Mouse (Mus musculus) urinary bladder, postnatal 36 days (tissue): ENCODE results near the gene Tnik.

Experiments used
- DNase-seq, 2 experiments: peaks; one replicate each; pipeline ENCODE4 v3.0.0; 2022; ENCODE audit warnings: low spot score in 2 of 2, mixed read lengths in 1 of 2

The Tnik gene

DNA sequence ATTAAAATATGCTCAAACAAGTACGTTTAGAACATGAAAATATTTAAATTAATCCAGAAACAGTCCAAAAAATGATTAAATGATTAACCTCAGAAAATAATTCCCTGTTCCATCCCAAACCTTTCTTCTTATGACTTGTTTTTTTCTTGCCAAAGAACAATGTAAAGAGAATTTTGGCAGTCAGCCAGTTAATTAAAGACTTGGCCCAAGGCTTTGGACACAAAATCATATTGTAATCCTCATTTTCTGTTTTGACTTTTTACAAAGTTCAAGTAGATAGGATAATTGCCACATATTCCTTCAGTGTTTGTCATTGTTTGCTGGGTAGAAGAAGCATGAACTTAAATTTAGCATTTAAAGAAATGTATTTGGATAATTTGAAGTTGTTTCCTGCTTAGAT is 353.4 kb downstream of the Tnik start:
- DNase-seq: no peak

DNA sequence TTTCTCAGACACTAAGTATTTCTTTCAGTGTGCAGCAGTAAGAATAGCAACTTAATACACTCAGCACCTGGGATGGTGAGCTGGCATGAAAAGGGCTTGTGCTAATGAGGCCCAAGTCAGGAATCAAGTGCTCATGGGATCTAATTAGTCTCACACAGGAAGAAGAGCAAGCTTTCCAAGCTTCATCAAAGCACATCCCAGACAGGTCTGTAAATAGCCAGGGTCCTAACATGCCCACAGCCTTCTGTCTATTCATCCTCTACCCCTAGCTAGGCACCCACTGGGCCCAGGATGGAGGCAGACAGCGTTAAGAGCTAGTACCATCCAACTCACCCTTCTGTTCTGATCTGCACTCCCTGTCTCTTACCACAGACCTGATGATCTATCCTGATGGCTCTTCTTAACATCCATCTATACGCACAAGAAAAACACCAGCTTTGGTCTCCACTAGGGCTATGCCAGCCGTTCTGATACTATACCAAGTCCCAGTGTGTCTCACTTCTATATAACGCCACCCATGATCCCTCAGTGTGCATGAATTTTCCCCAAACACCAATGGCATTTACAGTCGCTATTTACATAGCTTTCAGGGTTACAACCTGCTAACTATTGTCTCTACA is 354.1 kb downstream of the Tnik start:
- DNase-seq: no peak

DNA sequence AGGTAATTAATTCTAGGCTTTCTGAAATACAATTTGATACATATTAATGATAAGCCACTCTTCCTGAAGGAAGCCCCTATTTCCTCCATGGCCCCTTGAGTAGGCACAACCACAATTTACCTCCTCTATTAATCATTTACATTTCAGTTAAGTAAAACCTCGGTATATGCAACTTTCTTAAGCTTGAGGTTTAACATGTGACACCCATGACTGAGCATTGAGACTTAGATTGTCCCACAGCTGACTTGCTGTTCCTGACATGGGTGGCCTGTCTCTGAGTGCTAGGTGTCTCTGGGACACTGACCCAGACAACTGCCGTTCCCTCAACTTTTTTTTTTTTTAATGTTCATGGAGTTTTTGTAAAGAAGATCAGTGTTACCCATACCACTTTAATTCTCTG is 358.8 kb downstream of the Tnik start:
- DNase-seq: no peak

DNA sequence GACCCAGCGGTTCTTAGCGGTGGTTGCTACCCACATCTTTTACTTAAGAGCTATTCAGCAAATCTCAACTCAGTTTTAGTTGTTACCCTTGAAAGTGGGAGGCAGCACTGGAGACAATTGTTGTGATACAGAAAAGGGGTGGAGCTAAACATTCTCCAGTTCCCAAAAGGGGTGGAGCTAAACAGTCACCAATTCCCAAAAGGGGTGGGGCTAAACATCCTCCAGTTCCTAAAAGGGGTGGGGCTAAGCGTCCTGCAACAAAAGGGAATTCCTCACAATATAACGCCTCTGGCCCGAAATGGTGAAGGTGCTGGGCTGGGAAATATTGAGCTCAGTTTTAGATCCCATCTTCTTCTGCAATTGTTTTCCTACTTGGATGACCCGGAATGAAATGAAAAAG is 363.8 kb downstream of the Tnik start:
- no peak for DNase-seq

DNA sequence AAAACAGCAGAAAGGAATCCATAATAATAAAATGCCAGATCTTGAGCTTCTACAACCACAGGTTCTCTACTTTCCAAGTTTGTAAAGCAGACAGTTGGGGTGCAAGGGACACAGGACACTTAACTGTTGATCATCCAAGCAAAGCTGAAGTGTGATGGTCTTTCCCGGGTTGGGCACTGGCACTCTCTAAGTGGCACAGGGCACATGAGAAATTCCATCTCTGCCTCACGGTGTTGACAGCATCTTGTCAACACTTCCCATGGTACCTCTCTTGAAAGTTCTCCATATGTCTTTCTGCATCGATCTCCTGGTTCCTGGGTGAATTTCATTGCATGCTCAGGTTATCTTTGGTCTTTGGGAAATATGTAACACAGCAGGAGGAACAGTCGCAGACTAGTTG is 373.8 kb downstream of the Tnik start:
- no peak for DNase-seq

DNA sequence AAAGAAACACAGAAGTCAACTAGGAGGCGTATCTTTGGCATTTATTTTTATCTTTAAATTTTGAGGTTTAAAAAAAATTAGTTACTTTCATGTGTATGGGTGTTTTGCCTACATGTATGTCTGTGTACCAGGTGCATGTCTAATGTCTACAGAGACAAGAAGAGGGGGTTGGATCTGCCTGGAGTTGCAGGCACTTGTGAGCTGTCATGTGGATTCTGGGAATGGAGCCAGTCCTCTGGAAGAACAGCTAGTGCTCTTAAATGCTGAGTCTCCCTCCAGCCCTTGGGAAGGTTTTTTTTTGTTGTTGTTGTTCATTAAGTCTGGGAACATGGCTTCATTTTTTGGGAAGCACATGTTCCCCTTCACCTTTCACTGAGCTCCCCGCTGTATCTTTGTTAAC is 375.9 kb downstream of the Tnik start:
- DNase-seq: no peak

DNA sequence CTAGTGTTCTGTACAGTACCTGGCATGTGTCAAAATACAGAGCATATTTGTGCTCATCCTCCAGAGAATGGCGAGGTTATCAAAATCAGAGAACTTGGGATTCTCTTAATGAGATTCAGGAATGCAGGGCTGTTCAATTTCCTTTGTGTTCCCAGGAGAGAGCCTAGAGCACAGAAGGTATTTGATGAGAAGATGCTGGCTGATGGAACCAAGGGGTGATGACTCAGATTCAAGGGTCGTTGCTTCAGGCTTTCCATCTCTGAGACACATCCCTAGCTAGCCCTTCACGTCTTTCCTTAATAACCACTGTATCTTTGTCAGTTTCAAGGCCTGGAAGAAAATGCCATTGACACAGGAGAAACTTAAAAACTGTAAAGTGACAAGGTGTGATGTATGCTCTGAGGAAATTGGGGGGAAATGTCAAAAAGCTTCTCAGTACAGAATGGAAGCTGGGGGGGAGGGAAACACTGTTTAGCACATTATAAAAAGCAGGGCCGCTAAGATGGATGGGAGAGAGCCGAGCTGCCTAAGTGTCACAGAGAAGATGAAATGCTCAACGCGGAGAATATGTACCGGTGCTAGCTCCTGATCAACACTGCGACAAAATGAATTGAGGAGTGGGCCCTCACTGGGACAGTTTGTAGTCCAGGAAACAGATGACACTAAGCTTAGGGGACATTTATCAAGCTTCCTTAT is 380.4 kb downstream of the Tnik start:
- DNase-seq: no peak

DNA sequence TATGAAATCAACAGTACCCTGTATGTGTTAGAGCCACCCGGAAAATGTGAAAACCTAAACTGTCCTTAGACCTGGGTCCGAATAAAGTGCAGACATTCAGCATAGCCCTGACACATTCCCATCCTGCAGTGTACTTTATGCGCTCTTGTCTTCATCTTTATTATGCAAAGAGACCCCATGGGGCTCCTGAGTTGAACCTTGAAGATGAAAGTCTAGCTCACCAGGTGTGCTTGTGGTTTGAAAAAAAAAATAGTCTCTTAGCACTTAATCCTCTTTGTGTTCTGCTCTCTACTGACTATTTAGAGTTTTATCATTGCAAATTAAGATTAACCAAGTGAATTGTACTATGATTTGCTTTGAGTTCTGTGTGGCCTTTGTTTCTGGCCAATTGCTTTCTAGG is 389.6 kb downstream of the Tnik start:
- DNase-seq: no peak

DNA sequence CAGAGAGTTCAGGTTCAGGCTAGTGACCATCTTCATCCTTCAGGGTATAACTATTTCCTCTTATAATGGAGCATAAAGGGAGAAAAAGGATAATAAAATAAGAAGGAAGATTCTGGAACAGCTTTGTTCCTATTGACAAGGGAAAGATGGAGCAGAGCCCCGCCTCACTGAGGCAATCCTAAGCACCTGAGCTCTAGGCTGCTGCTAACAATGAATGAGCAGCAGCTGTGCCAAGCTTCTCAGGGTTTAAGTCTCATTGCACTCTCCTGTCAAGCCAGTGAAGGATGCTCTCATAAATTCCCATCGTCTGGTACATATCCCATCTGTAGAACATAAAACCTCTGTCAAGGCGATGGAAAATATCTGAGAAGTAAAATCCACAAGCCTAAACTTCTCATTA is 390.0 kb downstream of the Tnik start:
- no peak for DNase-seq

DNA sequence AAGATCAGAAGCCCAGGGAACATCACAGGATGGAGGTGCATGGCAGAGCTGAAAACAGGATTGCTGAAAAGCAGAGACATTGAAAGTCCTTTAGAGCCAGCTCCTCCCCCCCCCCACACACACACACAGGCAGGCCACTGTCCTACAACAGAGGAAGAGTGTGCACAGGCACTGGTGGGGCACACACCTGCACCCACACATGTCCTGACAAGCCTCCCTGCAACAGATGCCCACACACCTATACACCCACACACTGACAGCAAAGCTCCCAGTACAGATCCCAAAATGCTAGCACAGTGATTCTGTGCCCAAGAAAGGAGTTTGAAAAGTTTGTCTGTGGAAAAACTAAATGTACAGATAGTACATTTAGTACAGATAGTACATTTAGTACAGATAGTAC is 391.7 kb downstream of the Tnik start:
- no peak for DNase-seq

DNA sequence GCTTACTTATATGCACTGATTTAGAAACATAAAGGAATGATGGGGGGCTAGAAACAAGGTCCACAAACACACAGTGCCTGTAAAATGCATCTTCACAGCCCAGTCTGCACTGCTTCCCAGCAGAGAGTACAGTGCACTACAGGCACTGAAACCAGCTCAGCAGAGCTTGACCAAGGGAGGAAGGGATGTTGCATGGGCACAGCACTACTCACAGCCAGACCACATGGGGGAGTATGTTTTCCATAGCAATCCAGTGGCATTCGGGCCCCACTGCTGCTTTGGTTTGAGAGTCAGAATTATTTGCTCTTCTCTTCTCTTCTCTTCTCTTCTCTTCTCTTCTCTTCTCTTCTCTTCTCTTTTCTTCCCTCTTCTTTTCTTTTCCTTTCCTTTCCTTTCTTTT is 395.3 kb downstream of the Tnik start:
- no peak for DNase-seq

DNA sequence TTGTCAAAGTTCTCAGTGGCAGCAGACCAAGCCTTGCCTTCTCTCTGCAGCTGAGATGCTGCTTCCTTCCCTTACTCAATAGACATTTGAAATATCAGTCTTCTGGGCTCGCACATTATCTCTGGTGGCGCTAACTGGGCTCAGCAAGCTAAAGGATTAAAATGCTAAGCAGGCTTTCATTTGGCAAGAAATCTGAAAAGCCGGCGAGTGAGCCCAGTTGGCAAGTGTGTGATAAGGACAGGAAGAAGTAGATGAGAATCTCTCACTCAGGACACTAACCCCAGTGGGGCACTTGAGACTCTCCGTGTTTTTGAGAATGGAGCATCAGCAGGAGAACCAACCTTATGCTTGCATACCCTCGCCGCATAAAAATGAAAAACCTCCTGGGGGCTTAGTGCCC is 417.8 kb downstream of the Tnik start:
- DNase-seq: no peak

DNA sequence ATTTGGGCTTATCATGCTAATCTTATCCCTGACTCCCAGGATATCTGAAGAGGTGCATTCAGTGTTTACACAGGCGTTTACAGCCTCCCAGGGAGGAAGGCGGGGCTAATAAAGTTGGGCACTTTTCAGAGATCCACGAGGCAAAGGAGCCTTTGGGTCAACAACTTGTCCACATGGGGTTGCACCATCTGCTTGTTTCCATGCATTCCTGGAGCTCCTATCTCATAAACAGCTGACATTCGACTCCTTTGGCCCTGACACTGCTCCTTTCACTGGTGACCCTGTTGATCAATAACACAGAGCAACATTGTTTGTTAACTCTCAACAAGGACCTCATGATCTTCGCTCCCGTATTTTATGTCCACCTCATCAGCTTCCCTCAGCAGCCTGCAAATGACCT is 418.9 kb downstream of the Tnik start:
- DNase-seq: no peak

DNA sequence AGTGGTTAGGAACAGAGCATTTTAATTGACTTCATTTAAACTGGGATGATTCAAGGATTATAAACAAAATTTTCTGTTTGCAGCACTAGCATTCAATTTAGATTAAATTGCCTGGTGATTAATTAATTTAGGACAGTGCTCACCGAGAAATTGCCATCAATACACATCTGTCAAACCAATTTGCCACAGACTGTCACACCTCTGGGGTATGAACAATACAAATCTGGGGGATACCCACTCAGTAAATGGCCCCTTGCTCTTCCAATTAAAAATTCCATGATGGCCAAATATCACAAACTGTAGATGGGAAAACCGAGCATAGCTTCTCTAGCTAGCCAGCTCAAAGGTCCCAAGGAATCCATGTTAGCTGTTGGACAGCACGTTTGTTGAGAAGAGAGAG is 419.4 kb downstream of the Tnik start:
- no peak for DNase-seq

DNA sequence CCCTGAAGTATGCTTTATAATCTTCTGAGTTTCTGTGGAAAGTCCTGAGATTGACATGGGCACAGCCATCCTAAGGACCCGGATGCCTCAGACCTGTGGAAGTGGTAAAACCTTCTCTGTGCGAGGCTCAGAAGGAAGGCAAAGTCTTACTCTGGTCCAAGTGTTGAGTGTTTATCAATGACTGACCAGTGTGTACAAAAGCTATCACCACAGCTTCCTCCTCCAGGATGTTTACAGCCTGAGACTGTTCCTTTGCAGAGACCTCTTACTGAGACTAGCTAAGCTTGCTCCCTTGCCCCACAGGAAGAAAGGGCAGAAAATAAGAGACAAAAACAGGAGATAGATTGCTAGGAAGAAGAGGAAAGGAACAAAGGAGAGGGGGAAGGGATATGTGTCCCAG is 422.5 kb downstream of the Tnik start:
- DNase-seq: no peak

DNA sequence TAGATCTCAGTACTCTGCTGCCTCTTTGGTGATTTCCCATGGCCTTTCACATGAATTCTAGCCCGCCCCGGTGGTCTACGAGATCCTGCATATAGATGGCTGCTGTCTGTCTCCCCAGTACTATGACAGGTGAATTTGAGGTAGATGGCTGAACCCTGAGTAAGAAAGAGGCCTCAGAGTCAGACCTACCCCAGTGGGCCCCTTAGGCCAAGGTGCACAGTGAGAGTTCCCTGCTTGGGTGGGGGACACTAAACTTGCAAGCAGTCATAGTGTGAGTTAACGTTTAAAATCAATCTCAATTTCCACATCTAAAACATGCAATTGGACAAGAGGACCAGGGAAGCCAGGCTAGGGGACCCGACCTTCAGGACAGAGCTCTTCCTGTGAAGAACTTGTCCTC is 431.8 kb downstream of the Tnik start:
- DNase-seq: no peak

DNA sequence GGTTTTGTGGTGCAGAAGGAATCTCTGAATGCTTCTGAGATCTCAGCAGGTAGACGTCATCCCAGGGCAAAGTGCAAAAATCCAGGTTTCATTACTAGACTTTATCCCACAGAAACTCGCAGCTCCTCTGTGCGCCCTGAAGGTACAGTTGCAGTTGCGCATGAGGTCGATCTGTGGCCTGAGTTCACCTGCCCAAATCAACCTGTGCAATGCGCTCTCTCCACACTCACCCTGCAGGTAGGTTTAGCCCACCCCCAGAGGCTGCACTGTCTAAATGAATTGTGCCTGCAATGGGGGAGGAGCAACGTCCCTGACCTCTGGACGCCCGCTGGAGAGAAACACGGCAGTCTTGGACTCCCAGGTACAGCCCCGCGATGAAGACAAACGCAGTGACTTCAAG is 432.6 kb downstream of the Tnik start:
- no peak for DNase-seq

DNA sequence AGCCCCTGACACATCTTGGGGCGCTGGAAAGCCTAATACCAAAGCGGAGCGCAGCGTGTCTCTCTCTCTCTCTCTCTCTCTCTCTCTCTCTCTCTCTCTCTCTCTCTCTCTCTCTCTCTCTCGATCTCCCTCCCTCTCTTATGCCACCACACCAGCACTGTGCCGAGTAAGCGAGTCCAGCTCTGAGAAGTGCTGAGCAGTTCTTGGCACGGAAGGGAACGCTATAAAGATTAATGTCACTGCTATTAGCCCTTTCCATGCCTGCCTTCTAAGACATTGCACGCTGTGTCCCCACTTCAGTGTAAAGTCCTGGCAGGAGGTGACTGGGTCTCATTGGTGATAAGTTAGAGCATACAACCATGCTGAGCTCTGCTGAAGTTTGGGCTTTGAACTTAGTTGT is 433.1 kb downstream of the Tnik start:
- no peak for DNase-seq

DNA sequence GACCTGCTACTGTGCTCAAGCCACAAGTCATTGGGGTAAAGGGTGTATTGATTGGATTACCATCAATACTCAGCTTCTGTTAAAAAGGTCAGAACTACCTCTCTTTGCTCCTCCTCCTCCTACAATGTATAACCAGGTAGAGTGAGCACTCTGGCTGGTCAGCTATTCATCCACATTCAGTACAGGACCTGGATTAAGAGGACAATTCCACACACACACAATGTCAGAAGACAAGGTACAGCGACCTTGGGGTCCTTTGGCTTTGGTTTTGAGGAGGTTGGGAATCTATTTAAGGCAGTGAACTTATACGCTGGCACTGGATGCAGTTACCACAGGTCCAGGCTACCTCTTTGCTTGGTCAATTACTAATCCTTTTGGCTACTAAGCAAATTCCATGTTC is 434.8 kb downstream of the Tnik start, which contains the start of gene Slc2a2:
TSS of gene Slc2a2 (plus strand) at position 107 of the 400 bp plus-strand sequence.
- no peak for DNase-seq

DNA sequence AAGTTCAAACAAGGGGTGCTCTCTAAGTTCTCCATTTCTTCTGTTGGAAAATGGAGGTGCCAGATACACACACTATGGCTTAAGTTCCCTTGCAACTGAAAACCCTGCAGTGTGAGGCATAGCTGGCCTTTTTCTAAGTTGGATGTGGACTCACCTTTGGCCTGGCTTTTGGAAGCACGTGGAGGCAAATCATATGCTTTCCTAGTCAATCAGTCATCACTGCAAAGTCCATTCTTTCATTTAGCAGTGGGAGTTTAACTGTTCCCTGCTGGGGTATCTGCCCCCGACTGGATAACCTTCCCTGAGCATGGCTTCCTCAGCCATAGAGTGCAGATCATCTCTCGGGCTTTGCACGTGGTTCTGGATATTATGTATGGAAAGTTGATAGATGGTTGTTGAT is 436.6 kb downstream of the Tnik start:
- DNase-seq: no peak

DNA sequence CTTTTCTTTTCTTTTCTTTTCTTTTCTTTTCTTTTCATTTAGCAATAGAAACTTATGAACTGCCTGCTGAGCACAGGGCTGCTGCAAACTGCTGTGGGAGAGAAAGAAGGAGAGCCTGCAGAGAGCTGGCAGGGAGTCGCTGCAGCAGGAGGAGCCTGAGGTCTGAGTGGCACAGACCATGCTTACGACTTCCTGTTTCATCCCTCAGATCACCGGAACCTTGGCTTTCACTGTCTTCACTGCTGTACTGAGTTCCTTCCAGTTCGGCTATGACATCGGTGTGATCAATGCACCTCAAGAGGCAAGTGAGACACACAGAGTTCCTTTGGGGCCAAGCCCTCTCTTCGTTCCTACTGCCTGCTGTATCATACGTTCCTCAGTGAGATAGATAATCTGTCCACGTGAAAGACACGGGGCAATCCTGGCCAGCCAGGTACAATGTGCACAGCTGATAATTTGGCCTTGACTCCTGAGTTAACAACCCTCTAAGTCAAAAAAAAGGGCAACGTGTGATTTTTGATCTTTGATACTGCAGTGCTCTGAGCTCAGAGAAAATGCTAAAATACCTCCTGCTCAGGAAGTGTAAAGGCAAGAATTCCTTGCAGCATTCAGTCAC is 442.6 kb downstream of the Tnik start:
- DNase-seq: no peak

DNA sequence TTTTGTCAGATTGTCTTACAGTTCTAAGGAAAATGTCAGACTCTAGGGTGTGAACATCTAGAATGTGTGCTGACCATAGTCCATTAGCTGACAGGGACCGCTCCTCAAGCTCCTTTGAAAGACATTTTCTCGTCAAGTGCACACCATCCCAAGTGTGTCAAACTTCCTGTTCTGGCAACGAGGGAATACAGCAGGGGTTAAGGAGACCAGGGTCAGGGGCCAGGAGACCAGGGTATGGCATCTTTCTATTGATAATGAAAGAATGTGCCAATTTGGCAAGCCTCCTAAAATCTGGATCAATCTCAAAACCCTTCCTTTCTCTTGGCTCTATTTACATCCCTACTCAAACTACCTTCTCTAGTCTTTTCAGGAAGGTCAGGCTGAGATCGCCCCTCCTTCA is 443.7 kb downstream of the Tnik start:
- no peak for DNase-seq

DNA sequence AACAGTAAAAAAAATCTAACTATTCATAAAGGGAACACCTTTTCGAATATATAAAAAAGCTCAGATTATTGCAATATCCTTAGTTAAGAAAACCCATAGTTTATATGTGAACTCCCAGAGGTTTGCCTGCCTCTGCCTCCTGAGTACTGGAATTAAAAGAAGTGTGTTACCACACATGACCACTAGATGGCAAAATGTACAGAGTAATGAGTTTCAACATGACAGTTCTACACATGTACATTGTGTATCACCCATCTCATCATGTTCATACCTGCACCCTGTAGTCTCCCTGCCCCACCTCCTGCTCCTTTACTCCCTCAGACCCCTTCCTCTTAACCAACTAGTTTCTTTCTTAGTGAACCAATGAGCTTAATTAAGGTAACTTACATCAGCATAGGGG is 446.7 kb downstream of the Tnik start:
- DNase-seq: no peak
